Mouse (Mus musculus) limb, embryonic 14.5 days (tissue): Measurements from ENCODE around the gene Ccdc38. TPM values are rescaled to one million over a fixed set of nuclear protein-coding genes. Genes with fewer than 3 reads are reported as not detected.
"Not testable (repeated sequence)": the region's sequence is repeated elsewhere in the genome, so short reads cannot be mapped to it uniquely, and the experiment has no call there.

ENCODE experiments used
- ATAC-seq: fragments of 200-750 bp; cut with Nextera tagmentation; 2 replicates; pipeline ENCODE4 v1.8.0; 2017; ENCODE audit warnings: low read depth, moderate number of reproducible peaks, moderate TSS enrichment; ENCODE audit not compliant: low FRiP score
- DNase-seq: peaks from one replicate; pipeline ENCODE4 v3.0.0-alpha.2; 2015; ENCODE audit warnings: low spot score
- H3K27ac ChIP-seq: fragments of 300-500 bp; sonication (generic); replicated peaks from 2 replicates; pipeline ENCODE4 v1.5.1; 2014; ENCODE audit warnings: low read depth, mild to moderate bottlenecking, low read length, moderate library complexity, mixed read lengths
- H3K27me3 ChIP-seq: fragments of 300-500 bp; sonication (generic); 2 replicates; pipeline ENCODE4 v1.6.1; 2014; ENCODE audit warnings: low read length, mixed read lengths; ENCODE audit not compliant: control insufficient read depth, insufficient read depth
- H3K36me3 ChIP-seq: fragments of 300-500 bp; sonication (generic); 2 replicates; pipeline ENCODE4 v1.6.1; 2014; ENCODE audit warnings: mild to moderate bottlenecking, low read length, moderate library complexity, mixed read lengths; ENCODE audit not compliant: control insufficient read depth, insufficient read depth
- H3K4me1 ChIP-seq: fragments of 300-500 bp; sonication (generic); 2 replicates; pipeline ENCODE4 v1.6.1; 2014; ENCODE audit warnings: antibody characterized with exemption, low read length, mixed read lengths; ENCODE audit not compliant: control insufficient read depth, insufficient read depth
- H3K4me2 ChIP-seq: fragments of 300-500 bp; sonication (generic); replicated peaks from 2 replicates; pipeline ENCODE4 v1.6.1; 2014; ENCODE audit warnings: low read depth, mild to moderate bottlenecking, low read length, moderate library complexity; ENCODE audit not compliant: severe bottlenecking
- H3K4me3 ChIP-seq: fragments of 300-500 bp; sonication (generic); replicated peaks from 2 replicates; pipeline ENCODE4 v1.5.1; 2014; ENCODE audit warnings: low read length
- H3K9ac ChIP-seq: fragments of 300-500 bp; sonication (generic); 2 replicates; pipeline ENCODE4 v1.6.1; 2014; ENCODE audit warnings: mild to moderate bottlenecking, low read depth, low read length, moderate library complexity; ENCODE audit not compliant: severe bottlenecking
- H3K9me3 ChIP-seq: fragments of 300-500 bp; sonication (generic); 2 replicates; pipeline ENCODE4 v1.6.1; 2016; ENCODE audit warnings: low read length; ENCODE audit not compliant: control insufficient read depth
- POLR2A ChIP-seq: fragments of 200-500 bp; IDR thresholded peaks from 2 replicates; pipeline ENCODE4 v1.8.0; 2012; ENCODE audit warnings: inconsistent platforms, mild to moderate bottlenecking, moderate library complexity, borderline replicate concordance; ENCODE audit not compliant: insufficient read depth, insufficient read length; ENCODE audit errors: extremely low read depth
- WGBS: fragments of 180-500 bp; shearing (Covaris S2); extraction: QIAGEN DNeasy Blood & Tissue Kit; methylation state at CpG from one replicate; pipeline ENCODE4 v1.1.7; 2014; 5-methylcytosine and 5-hydroxymethylcytosine counted together
- polyA plus RNA-seq, 2 experiments: library from polyadenylated mRNA; depleted of rRNA in 1 of 2; stranded (reverse) in 1 of 2; unstranded in 1 of 2; fragments of >200 nt; fragmentation: Nextera tagmentation in 1 of 2; extraction: Ambion mirVana in 1 of 2; gene quantifications; 2 replicates each; pipeline versions ENCODE4 v1.2.1 to v1.2.3; 2012 to 2014

The Ccdc38 gene
- polyA plus RNA-seq, 2 experiments, result 0.01 to 0.39 TPM

- ATAC-seq (no peak), DNase-seq (no peak)
- no peak overlapping the region for H3K9ac ChIP-seq
- no peak for TF ChIP-seq POLR2A
- H3K27ac ChIP-seq, result no peak overlapping the region
- H3K27me3 ChIP-seq, result no peaks in the 10 kb centered on the region
- H3K4me2 ChIP-seq, result no peak overlapping the region
- H3K36me3 ChIP-seq, result no peaks in the 10 kb centered on the region
- 77% methylated on average over 10 of the region's 10 CpGs for WGBS
- H3K4me3 ChIP-seq, result no peak overlapping the region
- no peaks in the 10 kb centered on the region for H3K9me3 ChIP-seq
- no peaks in the 10 kb centered on the region for H3K4me1 ChIP-seq
Measured at GRCm38 (mm10) chr10:93549821-93550220, 9.4 kb downstream of the Ccdc38 start.

GRCm38 (mm10) chr10:93552596-93552995 is 12.2 kb downstream of the Ccdc38 start:
- Histone ChIP-seq H3K4me1 (no peaks in the 10 kb centered on the region), H3K36me3 (no peaks in the 10 kb centered on the region), H3K4me2 (no peak overlapping the region), H3K27ac (no peak overlapping the region), H3K9ac (no peak overlapping the region), H3K27me3 (no peaks in the 10 kb centered on the region), H3K4me3 (no peak overlapping the region), H3K9me3 (no peaks in the 10 kb centered on the region)
- no peak for TF ChIP-seq POLR2A
- ATAC-seq (no peak), DNase-seq (no peak)
- WGBS, result 75% methylated on average over 8 of the region's 8 CpGs

GRCm38 (mm10) chr10:93557971-93558370 is 17.5 kb downstream of the Ccdc38 start:
- not testable (repeated sequence) for H3K36me3 ChIP-seq, H3K9me3 ChIP-seq, H3K9ac ChIP-seq, H3K4me2 ChIP-seq, H3K27me3 ChIP-seq, ATAC-seq, H3K4me1 ChIP-seq, DNase-seq, H3K4me3 ChIP-seq, H3K27ac ChIP-seq
- 79% methylated on average over 2 of the region's 2 CpGs for WGBS

- no peaks in the 10 kb centered on the region for H3K27me3 ChIP-seq
- ATAC-seq, result no peak
- no peak for DNase-seq
- 58% methylated on average over 5 of the region's 9 CpGs for WGBS
- H3K9ac ChIP-seq, result no peak overlapping the region
- TF ChIP-seq POLR2A, result no peak
- no peaks in the 10 kb centered on the region for H3K36me3 ChIP-seq
- H3K9me3 ChIP-seq, result no peaks in the 10 kb centered on the region
- H3K4me1 ChIP-seq, result no peaks in the 10 kb centered on the region
- no peak overlapping the region for H3K4me2 ChIP-seq
- no peak overlapping the region for H3K4me3 ChIP-seq
- no peak overlapping the region for H3K27ac ChIP-seq
Measured at GRCm38 (mm10) chr10:93559786-93560185, 19.4 kb downstream of the Ccdc38 start.

- Histone ChIP-seq H3K9me3 (no peaks in the 10 kb centered on the region), H3K4me1 (no peaks in the 10 kb centered on the region), H3K9ac (no peak overlapping the region), H3K36me3 (no peaks in the 10 kb centered on the region), H3K4me2 (no peak overlapping the region), H3K27ac (no peak overlapping the region), H3K27me3 (no peaks in the 10 kb centered on the region), H3K4me3 (no peak overlapping the region)
- ATAC-seq, result no peak
- TF ChIP-seq POLR2A, result no peak
- WGBS, result 86% methylated on average over 14 of the region's 14 CpGs
- DNase-seq, result no peak
Measured at GRCm38 (mm10) chr10:93564518-93565090, 24.2 kb downstream of the Ccdc38 start.

- 89% methylated on average over 10 of the region's 10 CpGs for WGBS
- H3K36me3 ChIP-seq, result no peaks in the 10 kb centered on the region
- no peaks in the 10 kb centered on the region for H3K4me1 ChIP-seq
- no peak overlapping the region for H3K4me2 ChIP-seq
- H3K27ac ChIP-seq, result no peak overlapping the region
- no peak overlapping the region for H3K4me3 ChIP-seq
- ATAC-seq (no peak), DNase-seq (no peak)
- no peaks in the 10 kb centered on the region for H3K9me3 ChIP-seq
- no peak overlapping the region for H3K9ac ChIP-seq
- H3K27me3 ChIP-seq, result no peaks in the 10 kb centered on the region
- no peak for TF ChIP-seq POLR2A
Measured at GRCm38 (mm10) chr10:93567066-93567465, 26.6 kb downstream of the Ccdc38 start.
